Mouse (Mus musculus) left cerebral cortex, postnatal 4 days (tissue): ENCODE data around the gene Tex33. TPM values are rescaled to one million over a fixed set of nuclear protein-coding genes. Genes with fewer than 3 reads are reported as not detected.
"Not testable (repeated sequence)": the region's sequence is repeated elsewhere in the genome, so short reads cannot be mapped to it uniquely, and the experiment has no call there.

Source experiments
- DNase-seq: peaks from one replicate; pipeline ENCODE4 v3.0.0-alpha.2; 2022
- intact Hi-C: fragments of 180-260 bp; cut with DNase I; formaldehyde crosslinking; loops from one replicate; pipeline ENCODE4 v1.15.1; 2025
- microRNA-seq: library from miRNA; unstranded; fragments of <30 nt; microRNA quantifications from one replicate; pipeline ENCODE4 v1.2.0, GENCODE M21; 2022
- total RNA-seq, 2 experiments: library from RNA; stranded (reverse); gene quantifications; 2 replicates each; pipeline ENCODE4 v1.2.3; 2021

Gene Tex33
- total RNA-seq, 2 experiments from 2014 or later = not detected

GRCm38 (mm10) chr15:78330706-78331105 lies 65.0 kb downstream of the Tex33 start:
- intact Hi-C loops = no loop called here
- DNase-seq = no peak

- intact Hi-C loops, DNase-seq: not testable (repeated sequence)
Observed at GRCm38 (mm10) chr15:78329972-78330371, 65.7 kb downstream of the Tex33 start.

- no peak for DNase-seq
- intact Hi-C loops = no loop called here
Observed at GRCm38 (mm10) chr15:78328520-78329097, 67.1 kb downstream of the Tex33 start.

Small RNAs within 50 kb of the gene (microRNA-seq; reads per million reads assigned to microRNA genes)
- not detected for gene Mir7676-2

Other genes with a start within 250 kb of the Tex33 start
- 10 to 100 TPM; 39.9 to 41.0 TPM for gene Ift27, start 221.8 kb downstream of the Tex33 start, total RNA-seq
- gene Pvalb, start 189.5 kb downstream of the Tex33 start, total RNA-seq = under 1 TPM; 0.40 to 0.89 TPM
- 1 to 10 TPM in 1 of 2 experiments, under 1 TPM in 1; 0.81 to 1.5 TPM for gene Ncf4, start 151.1 kb downstream of the Tex33 start, total RNA-seq
- under 1 TPM; 0.46 TPM for gene Csf2rb2, start 90.2 kb downstream of the Tex33 start, total RNA-seq
- 1 to 10 TPM; 1.3 to 2.4 TPM for gene Csf2rb, start 70.2 kb downstream of the Tex33 start, total RNA-seq
- 10 to 100 TPM; 29.2 to 30.4 TPM for gene Tst, start 10.0 kb upstream of the Tex33 start, total RNA-seq
- gene Mpst, start 10.5 kb upstream of the Tex33 start, total RNA-seq = 10 to 100 TPM; 57.2 to 58.7 TPM
- 100 to 1,000 TPM; 212 to 213 TPM for gene Kctd17, start 32.7 kb upstream of the Tex33 start, total RNA-seq
- gene Tmprss6, start 72.7 kb upstream of the Tex33 start, total RNA-seq = not detected
- under 1 TPM in 1 of 2 experiments, not detected in 1; 0.08 TPM for gene Il2rb, start 99.4 kb upstream of the Tex33 start, total RNA-seq
- gene C1qtnf6, start 135.5 kb upstream of the Tex33 start, total RNA-seq = 10 to 100 TPM; 12.2 to 13.4 TPM
- gene Sstr3, start 148.8 kb upstream of the Tex33 start, total RNA-seq = 1 to 10 TPM; 5.5 to 6.5 TPM
- gene Rac2, start 176.9 kb upstream of the Tex33 start, total RNA-seq = 1 to 10 TPM; 1.4 to 4.2 TPM
- gene Cyth4, start 201.1 kb upstream of the Tex33 start, total RNA-seq = 1 to 10 TPM; 3.9 to 6.0 TPM